Mouse (Mus musculus): ENCODE data around the gene Ramp1. TPM values are rescaled to one million over a fixed set of nuclear protein-coding genes. Genes with fewer than 3 reads are reported as not detected.

The Ramp1 gene
- polyA plus RNA-seq, 1 experiment: 15.8 TPM

DNA sequence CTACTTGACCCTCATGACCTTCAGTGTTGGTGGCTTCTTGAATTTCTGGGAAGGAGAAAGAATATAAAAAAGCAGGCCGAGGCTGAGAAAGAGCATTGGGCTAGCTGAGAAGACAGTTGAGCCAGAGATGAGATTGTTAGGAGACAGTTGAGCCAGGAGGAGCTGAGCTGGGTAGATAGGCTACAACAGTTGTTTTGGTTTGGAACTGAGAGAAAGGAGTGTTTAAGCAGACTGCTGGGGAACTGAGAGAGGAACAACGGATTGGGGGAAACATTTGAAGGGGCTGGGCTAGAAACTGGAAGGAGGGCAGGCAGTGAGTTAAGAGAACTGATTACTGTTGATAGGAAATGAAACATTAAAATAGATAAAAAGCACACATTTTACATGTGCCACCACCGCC, 3.6 kb upstream of the Ramp1 start:
- 71% methylated on average over 3 of the region's 3 CpGs for WGBS
- H3K4me1 ChIP-seq (ENCODE audit: control insufficient read depth, insufficient read depth, insufficient read length): peaks cover 4% of the 10 kb centered on the region; the same call in 1 of the 2 replicates
- H3K36me3 ChIP-seq (ENCODE audit: control insufficient read depth, insufficient read depth, low read length): no peaks in the 10 kb centered on the region
- peaks cover 3% of the 10 kb centered on the region; the same call in 1 of the 2 replicates for H3K27me3 ChIP-seq (ENCODE audit: control insufficient read depth, insufficient read depth, low read length)
- TF ChIP-seq CTCF (IDR thresholded peaks at IDR 0.05; ENCODE audit: extremely low read depth, insufficient read depth, insufficient read length, insufficient replicate concordance) (no peak), POLR2A (IDR thresholded peaks at IDR 0.05; ENCODE audit: low read depth, low read length) (no peak)
- no peak for DNase-seq (ENCODE audit: low read depth in 1 of 2, low spot score in 2 of 2)
- H3K4me3 ChIP-seq (ENCODE audit: extremely low read depth, insufficient read depth, insufficient read length): no peak overlapping the region
- H3K27ac ChIP-seq (ENCODE audit: insufficient read depth, low read length): no peak overlapping the region

DNA sequence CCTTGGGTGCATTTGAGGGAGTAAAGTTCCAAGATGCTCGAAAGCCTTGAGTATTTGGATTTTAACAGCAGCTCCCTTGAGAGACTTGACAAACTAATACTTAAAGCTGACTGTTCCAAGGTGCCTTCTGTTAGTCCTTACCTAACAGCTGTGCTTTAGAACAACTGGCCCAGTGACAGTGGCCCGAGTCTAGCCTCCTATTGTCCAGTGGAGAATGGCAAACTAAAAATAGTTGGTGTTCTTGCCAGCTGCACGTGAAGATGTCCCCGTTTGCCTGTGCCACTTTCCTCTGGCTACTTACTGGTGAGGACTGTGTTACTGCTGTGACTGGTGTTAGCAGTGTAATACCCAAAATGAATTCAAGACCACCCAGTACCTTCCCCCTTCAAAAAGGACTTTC, 2.8 kb upstream of the Ramp1 start:
- H3K4me3 ChIP-seq (ENCODE audit: extremely low read depth, insufficient read depth, insufficient read length): no peak overlapping the region
- TF ChIP-seq POLR2A (IDR thresholded peaks at IDR 0.05; ENCODE audit: low read depth, low read length) (no peak), CTCF (IDR thresholded peaks at IDR 0.05; ENCODE audit: extremely low read depth, insufficient read depth, insufficient read length, insufficient replicate concordance) (no peak)
- WGBS: 76% methylated on average over 4 of the region's 4 CpGs
- no peak overlapping the region for H3K27ac ChIP-seq (ENCODE audit: insufficient read depth, low read length)
- peaks cover 4% of the 10 kb centered on the region; the same call in 1 of the 2 replicates for H3K4me1 ChIP-seq (ENCODE audit: control insufficient read depth, insufficient read depth, insufficient read length)
- DNase-seq (ENCODE audit: low read depth in 1 of 2, low spot score in 2 of 2): no peak
- H3K36me3 ChIP-seq (ENCODE audit: control insufficient read depth, insufficient read depth, low read length): no peaks in the 10 kb centered on the region
- H3K27me3 ChIP-seq (ENCODE audit: control insufficient read depth, insufficient read depth, low read length): peaks cover 3% of the 10 kb centered on the region; the same call in 1 of the 2 replicates

DNA sequence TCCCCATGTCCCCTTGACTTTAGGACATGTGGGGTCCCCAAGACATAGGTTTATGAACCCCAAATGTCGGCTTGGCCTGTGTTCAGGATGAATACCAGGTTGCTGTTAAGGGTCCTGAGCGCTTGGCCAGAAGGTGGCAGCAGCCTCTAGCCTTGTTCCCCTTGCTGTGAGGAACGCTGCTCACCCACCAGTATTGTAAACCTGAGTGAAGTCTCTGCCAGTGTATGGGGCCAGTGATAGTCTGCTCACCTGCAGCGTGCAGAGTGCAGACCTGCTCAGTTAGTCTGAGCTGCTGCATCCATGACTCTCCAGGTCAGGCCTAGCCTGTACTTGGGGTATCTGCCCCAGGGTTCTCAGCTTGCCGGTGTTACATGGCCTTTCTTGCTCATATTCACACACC, 536 bp upstream of the Ramp1 start:
- H3K27ac ChIP-seq (ENCODE audit: insufficient read depth, low read length): no peak overlapping the region
- peaks cover 3% of the 10 kb centered on the region; the same call in 1 of the 2 replicates for H3K27me3 ChIP-seq (ENCODE audit: control insufficient read depth, insufficient read depth, low read length)
- H3K36me3 ChIP-seq (ENCODE audit: control insufficient read depth, insufficient read depth, low read length): no peaks in the 10 kb centered on the region
- peaks cover 7% of the 10 kb centered on the region; the same call in 1 of the 2 replicates for H3K4me1 ChIP-seq (ENCODE audit: control insufficient read depth, insufficient read depth, insufficient read length)
- no peak overlapping the region for H3K4me3 ChIP-seq (ENCODE audit: extremely low read depth, insufficient read depth, insufficient read length)
- TF ChIP-seq CTCF (IDR thresholded peaks at IDR 0.05; ENCODE audit: extremely low read depth, insufficient read depth, insufficient read length, insufficient replicate concordance) (peak; percentile 91; the same call in 1 of the 2 replicates), POLR2A (IDR thresholded peaks at IDR 0.05; ENCODE audit: low read depth, low read length) (no peak)
- 11% methylated on average over 5 of the region's 5 CpGs for WGBS
- peak; percentile 56 to 80 for DNase-seq (ENCODE audit: low read depth in 1 of 2, low spot score in 2 of 2)

DNA sequence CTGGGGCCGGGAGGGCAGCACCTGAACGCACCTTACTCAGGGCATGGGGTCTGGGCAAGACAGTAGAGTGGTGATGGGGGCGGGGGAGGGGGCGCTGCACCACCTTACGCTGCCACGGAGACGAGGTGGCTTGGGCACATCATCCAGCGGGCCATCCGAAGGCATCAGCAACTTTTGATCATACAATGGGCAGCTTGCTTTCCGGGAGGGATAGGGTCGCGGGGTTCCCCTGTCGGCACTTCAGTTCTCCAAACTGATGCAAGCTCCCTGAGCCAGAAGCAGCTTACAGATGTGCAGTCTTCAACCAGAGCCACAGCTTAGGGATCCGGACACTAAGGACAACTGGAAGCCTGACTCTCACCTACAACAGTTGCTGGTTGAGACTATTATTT, 548 bp downstream of the Ramp1 start:
- WGBS: 1% methylated on average over 14 of the region's 14 CpGs
- no peak for TF ChIP-seq CTCF (IDR thresholded peaks at IDR 0.05; ENCODE audit: extremely low read depth, insufficient read depth, insufficient read length, insufficient replicate concordance)
- no peak for TF ChIP-seq POLR2A (IDR thresholded peaks at IDR 0.05; ENCODE audit: low read depth, low read length)

DNA sequence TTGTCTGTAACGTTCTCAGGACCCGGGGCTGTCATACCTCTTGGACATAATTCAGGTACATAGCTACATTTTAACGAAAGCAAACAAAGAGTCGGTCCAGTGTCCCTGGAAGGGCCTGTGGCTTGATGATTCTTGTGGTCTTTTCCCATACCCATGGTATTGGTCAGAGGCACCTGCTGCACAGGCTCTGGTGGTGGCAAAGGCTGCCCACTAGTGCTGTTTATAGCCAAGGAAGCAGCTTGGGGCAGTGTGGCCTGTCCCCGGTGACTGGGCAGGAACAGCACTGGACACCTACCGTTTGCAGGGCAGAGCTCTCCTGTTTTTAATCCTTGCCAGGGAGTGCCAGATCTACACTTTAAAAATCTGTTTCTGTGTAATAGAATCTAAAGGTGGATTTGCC, 1.1 kb downstream of the Ramp1 start:
- Histone ChIP-seq H3K4me3 (ENCODE audit: extremely low read depth, insufficient read depth, insufficient read length) (peak overlapping the region; percentile 57; the same call in 1 of the 2 replicates), H3K27me3 (ENCODE audit: control insufficient read depth, insufficient read depth, low read length) (peaks cover 3% of the 10 kb centered on the region; the same call in 1 of the 2 replicates), H3K4me1 (ENCODE audit: control insufficient read depth, insufficient read depth, insufficient read length) (peaks cover 12% of the 10 kb centered on the region; the same call in 1 of the 2 replicates), H3K36me3 (ENCODE audit: control insufficient read depth, insufficient read depth, low read length) (no peaks in the 10 kb centered on the region), H3K27ac (ENCODE audit: insufficient read depth, low read length) (no peak overlapping the region)
- TF ChIP-seq POLR2A (IDR thresholded peaks at IDR 0.05; ENCODE audit: low read depth, low read length): no peak
- no peak for TF ChIP-seq CTCF (IDR thresholded peaks at IDR 0.05; ENCODE audit: extremely low read depth, insufficient read depth, insufficient read length, insufficient replicate concordance)
- 14% methylated on average over 6 of the region's 6 CpGs for WGBS
- DNase-seq (ENCODE audit: low read depth in 1 of 2, low spot score in 2 of 2): no peak

More for the DNA sequence above, 548 bp downstream of the Ramp1 start:
- no peaks in the 10 kb centered on the region for H3K36me3 ChIP-seq (ENCODE audit: control insufficient read depth, insufficient read depth, low read length)
- peaks cover 12% of the 10 kb centered on the region; the same call in 1 of the 2 replicates for H3K4me1 ChIP-seq (ENCODE audit: control insufficient read depth, insufficient read depth, insufficient read length)
- DNase-seq (ENCODE audit: low read depth in 1 of 2, low spot score in 2 of 2): no peak
- H3K4me3 ChIP-seq (ENCODE audit: extremely low read depth, insufficient read depth, insufficient read length): peak overlapping the region; percentile 57
- peak overlapping the region; percentile 25; the same call in 1 of the 2 replicates for H3K27ac ChIP-seq (ENCODE audit: insufficient read depth, low read length)
- H3K27me3 ChIP-seq (ENCODE audit: control insufficient read depth, insufficient read depth, low read length): peaks cover 3% of the 10 kb centered on the region; the same call in 1 of the 2 replicates

DNA sequence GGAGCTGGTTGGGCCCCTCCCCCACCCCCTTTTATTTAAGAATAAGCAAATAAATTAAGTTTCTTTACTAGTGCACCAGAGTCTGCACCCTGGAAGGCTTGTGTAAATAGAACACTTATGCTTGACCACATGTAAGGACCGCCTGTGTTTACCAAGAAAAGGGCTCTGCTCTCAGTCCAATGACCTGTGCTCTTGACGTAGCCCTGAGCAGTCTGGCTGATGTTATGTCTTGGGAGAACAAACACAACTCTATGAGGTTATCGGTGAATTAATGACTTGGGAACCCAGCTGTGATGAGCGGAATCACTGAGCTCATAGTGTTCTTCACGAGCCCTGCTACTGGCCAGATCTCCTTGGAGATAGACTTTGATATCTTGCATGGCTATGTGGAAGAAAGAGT, 1.6 kb downstream of the Ramp1 start:
- peaks cover 12% of the 10 kb centered on the region; the same call in 1 of the 2 replicates for H3K4me1 ChIP-seq (ENCODE audit: control insufficient read depth, insufficient read depth, insufficient read length)
- H3K27ac ChIP-seq (ENCODE audit: insufficient read depth, low read length): no peak overlapping the region
- WGBS: 26% methylated on average over 5 of the region's 5 CpGs
- DNase-seq (ENCODE audit: low read depth in 1 of 2, low spot score in 2 of 2): no peak
- no peak overlapping the region for H3K4me3 ChIP-seq (ENCODE audit: extremely low read depth, insufficient read depth, insufficient read length)
- H3K27me3 ChIP-seq (ENCODE audit: control insufficient read depth, insufficient read depth, low read length): peaks cover 3% of the 10 kb centered on the region; the same call in 1 of the 2 replicates
- no peaks in the 10 kb centered on the region for H3K36me3 ChIP-seq (ENCODE audit: control insufficient read depth, insufficient read depth, low read length)
- TF ChIP-seq CTCF (IDR thresholded peaks at IDR 0.05; ENCODE audit: extremely low read depth, insufficient read depth, insufficient read length, insufficient replicate concordance) (no peak), POLR2A (IDR thresholded peaks at IDR 0.05; ENCODE audit: low read depth, low read length) (no peak)

DNA sequence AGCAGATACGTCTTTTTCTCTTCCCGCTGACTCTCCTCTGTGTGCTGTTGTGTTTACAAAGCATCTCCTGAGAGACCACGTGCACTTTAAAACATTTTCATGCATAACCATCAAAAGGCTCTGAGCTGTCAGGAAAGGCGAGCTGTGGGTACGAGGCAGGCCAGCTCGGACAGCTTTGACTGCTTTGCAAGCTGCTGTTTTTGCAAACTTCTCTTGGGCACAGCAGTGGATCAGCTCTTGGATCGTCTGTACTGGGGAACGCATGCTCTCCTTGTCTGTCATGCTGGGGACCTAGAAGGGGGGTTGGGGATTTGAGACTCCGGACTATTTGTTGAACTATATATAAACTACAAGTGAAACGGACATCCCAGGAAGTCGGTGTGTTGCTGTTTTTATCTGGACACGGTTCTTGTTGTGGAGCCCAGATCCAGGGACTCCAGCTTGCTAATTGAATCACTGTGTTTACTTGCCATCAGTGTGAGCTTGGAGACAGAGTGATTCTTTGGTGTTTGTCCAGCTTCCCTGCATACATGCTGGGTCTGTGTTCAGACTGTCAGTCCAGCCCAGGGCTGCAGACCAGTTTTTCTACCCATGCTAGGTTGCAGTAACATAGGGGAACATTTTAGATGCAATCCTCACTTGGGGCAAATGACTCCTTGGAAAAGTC, 2.3 kb downstream of the Ramp1 start:
- H3K27ac ChIP-seq (ENCODE audit: insufficient read depth, low read length): no peak overlapping the region
- DNase-seq (ENCODE audit: low read depth in 1 of 2, low spot score in 2 of 2): no peak
- H3K4me1 ChIP-seq (ENCODE audit: control insufficient read depth, insufficient read depth, insufficient read length): peaks cover 16% of the 10 kb centered on the region; the same call in 1 of the 2 replicates
- no peaks in the 10 kb centered on the region for H3K36me3 ChIP-seq (ENCODE audit: control insufficient read depth, insufficient read depth, low read length)
- WGBS: 5% methylated on average over 12 of the region's 12 CpGs
- H3K4me3 ChIP-seq (ENCODE audit: extremely low read depth, insufficient read depth, insufficient read length): 0 out of 2 replicates have a peak overlapping the region, but pooled peaks have one; percentile 7
- no peak for TF ChIP-seq CTCF (IDR thresholded peaks at IDR 0.05; ENCODE audit: extremely low read depth, insufficient read depth, insufficient read length, insufficient replicate concordance)
- TF ChIP-seq POLR2A (IDR thresholded peaks at IDR 0.05; ENCODE audit: low read depth, low read length): no peak
- peaks cover 3% of the 10 kb centered on the region; the same call in 1 of the 2 replicates for H3K27me3 ChIP-seq (ENCODE audit: control insufficient read depth, insufficient read depth, low read length)
